In the genomic region with DNA sequence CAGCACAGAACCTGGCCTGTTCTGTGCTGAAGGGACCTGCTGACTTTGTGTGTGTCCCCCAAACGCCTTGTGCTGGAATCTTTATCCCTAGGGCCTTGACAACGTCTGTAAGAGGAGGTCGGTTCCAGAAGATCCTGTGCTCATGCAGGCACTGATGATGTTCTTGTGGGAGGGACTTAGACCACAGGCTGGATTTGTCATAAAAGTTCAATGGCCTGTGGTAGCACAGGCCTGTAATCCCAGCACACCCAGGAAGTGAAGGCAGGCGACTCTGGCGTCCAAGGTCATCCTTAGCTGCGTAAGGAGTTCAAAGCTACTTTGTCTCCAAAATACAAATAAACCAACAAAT, we compare ENCODE assay signal across 9 mouse cellular contexts. TPM values are rescaled to one million over a fixed set of nuclear protein-coding genes. Genes with fewer than 3 reads are reported as not detected.
DNase-seq lines count a peak whose midpoint lies in the region; ATAC-seq and TF ChIP-seq lines count a peak whose summit lies in the region.
"Had no signal": no experiment of that assay in that cellular context is flagged by ENCODE, and none has a peak within 500 bp of the region (broad histone marks: within the 10 kb centered on the region; RNA-seq: fewer than 3 reads in every experiment).

No protein-coding gene starts in this region.

- no peaks in the 10 kb centered on the region for H3K27me3 ChIP-seq in forebrain, embryonic 15.5 days
- H3K27me3 ChIP-seq in limb, embryonic 13.5 days, result no peaks in the 10 kb centered on the region
- H3K27me3 ChIP-seq in liver, embryonic 12.5 days (replicated peaks), result no peaks in the 10 kb centered on the region

- no peak overlapping the region for H3K9ac ChIP-seq in forebrain, embryonic 15.5 days (replicated peaks)
- H3K9ac ChIP-seq in limb, embryonic 13.5 days, result no peak overlapping the region
- H3K9ac ChIP-seq in liver, embryonic 12.5 days, result no peak overlapping the region

- H3K36me3 ChIP-seq in forebrain, embryonic 15.5 days, result no peaks in the 10 kb centered on the region
- no peaks in the 10 kb centered on the region for H3K36me3 ChIP-seq in limb, embryonic 13.5 days
- no peaks in the 10 kb centered on the region for H3K36me3 ChIP-seq in liver, embryonic 12.5 days

- no peak overlapping the region for H3K4me3 ChIP-seq in layer of hippocampus, adult 2 months
- no peak overlapping the region for H3K4me3 ChIP-seq in forebrain, embryonic 15.5 days
- no peak overlapping the region for H3K4me3 ChIP-seq in limb, embryonic 13.5 days
- no peak overlapping the region for H3K4me3 ChIP-seq in liver, embryonic 12.5 days

- H3K4me2 ChIP-seq in forebrain, embryonic 15.5 days (replicated peaks), result no peak overlapping the region
- H3K4me2 ChIP-seq in limb, embryonic 13.5 days (replicated peaks), result peak overlapping the region; percentile 44
- H3K4me2 ChIP-seq in liver, embryonic 12.5 days, result no peak overlapping the region

- TF ChIP-seq CTCF in layer of hippocampus, adult 2 months (conservative IDR thresholded peaks at IDR 0.05), result no peak

- WGBS in forebrain, embryonic 15.5 days, result 63% methylated on average over 6 of the region's 6 CpGs
- 50% methylated on average over 6 of the region's 6 CpGs for WGBS in limb, embryonic 13.5 days
- 64% methylated on average over 6 of the region's 6 CpGs for WGBS in liver, embryonic 12.5 days (ENCODE audit: insufficient replicate concordance)

- H3K4me1 ChIP-seq in forebrain, embryonic 15.5 days, result peaks cover 41% of the 10 kb centered on the region
- H3K4me1 ChIP-seq in limb, embryonic 13.5 days, result peaks cover 29% of the 10 kb centered on the region
- peaks cover 25% of the 10 kb centered on the region for H3K4me1 ChIP-seq in liver, embryonic 12.5 days

- no peaks in the 10 kb centered on the region for H3K9me3 ChIP-seq in forebrain, embryonic 15.5 days
- H3K9me3 ChIP-seq in limb, embryonic 13.5 days, result no peaks in the 10 kb centered on the region
- 0 out of 2 replicates have a peak, but pooled peaks cover 3% of the 10 kb centered on the region for H3K9me3 ChIP-seq in liver, embryonic 12.5 days (replicated peaks)

- peak overlapping the region; percentile 21; the same call in 1 of the 2 replicates for H3K27ac ChIP-seq in layer of hippocampus, adult 2 months
- peak overlapping the region; percentile 67 for H3K27ac ChIP-seq in forebrain, embryonic 15.5 days (replicated peaks)
- H3K27ac ChIP-seq in limb, embryonic 13.5 days, result peak overlapping the region; percentile 81; the same call in 1 of the 2 replicates
- H3K27ac ChIP-seq in liver, embryonic 12.5 days, result no peak overlapping the region

- ATAC-seq in forebrain, embryonic 15.5 days (replicated peaks), result no peak
- no peak for ATAC-seq in limb, embryonic 13.5 days (ENCODE audit: low FRiP score, low read depth)
- ATAC-seq in liver, embryonic 12.5 days, result no peak

- no peak for DNase-seq in layer of hippocampus, adult 2 months (ENCODE audit: low spot score in 2 of 2)
- no peak for DNase-seq in layer of hippocampus, adult 9-11 months
- DNase-seq in skeletal muscle tissue, adult 2 months (ENCODE audit: low read depth, low spot score), result peak; percentile 61
- DNase-seq in right cerebral cortex, postnatal 36 days (ENCODE audit: low spot score in 2 of 2), result no peak
- no peak for DNase-seq in testis, postnatal 10 days (ENCODE audit: low spot score)
- DNase-seq: cerebellum, postnatal 36 days had no signal

RNA-seq across cellular contexts. Expression of a gene that starts 16.9 kb away (rescaled TPM):
- total RNA-seq in layer of hippocampus, adult 2 months (2021), result 10 to 100 TPM; 69.9 to 71.3 TPM
- polyA plus RNA-seq in forebrain, embryonic 15.5 days (2015; fragmentation: Nextera tagmentation; extraction: Ambion mirVana), result 38.8 and 43.9 TPM in 2 replicates
- polyA plus RNA-seq in limb, embryonic 13.5 days (2015; fragmentation: Nextera tagmentation; extraction: Ambion mirVana), result 18.8 and 19.4 TPM in 2 replicates
- polyA plus RNA-seq in liver, embryonic 12.5 days (2016; fragmentation: Nextera tagmentation; extraction: Ambion mirVana), result 16.4 and 17.5 TPM in 2 replicates
